Mouse (Mus musculus) MEL (cell line): ENCODE results near the gene Fto. TPM values are rescaled to one million over a fixed set of nuclear protein-coding genes. Genes with fewer than 3 reads are reported as not detected.

Experiments used
- DNase-seq: peaks from one replicate; pipeline ENCODE4 v3.0.0; 2011; ENCODE audit warnings: low read depth, low spot score
- H3K27ac ChIP-seq: 2 replicates; pipeline ENCODE4 v1.5.1; 2012; ENCODE audit warnings: low read depth, mild to moderate bottlenecking, control low read depth, low read length, moderate library complexity; ENCODE audit not compliant: control insufficient read depth
- H3K27me3 ChIP-seq, 2 experiments: fragments of 150-350 bp in 1 of 2; sonication (generic) in 1 of 2; 2 replicates each; pipeline ENCODE4 v1.6.1; 2012; ENCODE audit warnings: low read length in 2 of 2, mild to moderate bottlenecking in 2 of 2, improper control_type of control experiment in 1 of 2, moderate library complexity in 1 of 2; ENCODE audit not compliant: insufficient read depth in 2 of 2, control insufficient read depth in 1 of 2
- H3K36me3 ChIP-seq, 2 experiments: 2 replicates each; pipeline ENCODE4 v1.6.1; 2012 to 2014; ENCODE audit warnings: low read length in 2 of 2, improper control_type of control experiment in 1 of 2, inconsistent platforms in 1 of 2, mild to moderate bottlenecking in 1 of 2; ENCODE audit not compliant: insufficient read depth in 2 of 2, control insufficient read depth in 1 of 2
- H3K4me1 ChIP-seq, 2 experiments: fragments of 150-350 bp in 1 of 2; sonication (generic) in 1 of 2; 2 replicates each; pipeline ENCODE4 v1.6.1; 2012; ENCODE audit warnings: low read length in 2 of 2, improper control_type of control experiment in 1 of 2, mild to moderate bottlenecking in 1 of 2; ENCODE audit not compliant: insufficient read depth in 2 of 2, control insufficient read depth in 1 of 2
- H3K4me3 ChIP-seq, 2 experiments: fragments of 150-350 bp in 1 of 2; sonication (generic) in 1 of 2; 2 replicates each; pipeline ENCODE4 v1.5.1; 2012; ENCODE audit warnings: low read depth in 2 of 2, low read length in 2 of 2, mild to moderate bottlenecking in 2 of 2, moderate library complexity in 2 of 2, control low read depth in 1 of 2, improper control_type of control experiment in 1 of 2; ENCODE audit not compliant: control insufficient read depth in 1 of 2, insufficient read depth in 1 of 2
- H3K79me2 ChIP-seq: 2 replicates; pipeline ENCODE4 v1.6.1; 2012; ENCODE audit warnings: mild to moderate bottlenecking, low read length, moderate library complexity; ENCODE audit not compliant: control insufficient read depth, poor library complexity, insufficient read depth
- H3K9ac ChIP-seq: 2 replicates; pipeline ENCODE4 v1.6.1; 2012; ENCODE audit warnings: low read depth, mild to moderate bottlenecking, control low read depth, low read length, moderate library complexity; ENCODE audit not compliant: control insufficient read depth, poor library complexity, severe bottlenecking
- H3K9me3 ChIP-seq: fragments of 150-350 bp; sonication (generic); replicated peaks from 2 replicates; pipeline ENCODE4 v1.6.1; 2012; ENCODE audit warnings: mild to moderate bottlenecking, low read length, improper control_type of control experiment, moderate library complexity; ENCODE audit not compliant: insufficient read depth
- BHLHE40 ChIP-seq: IDR thresholded peaks from 2 replicates; pipeline ENCODE4 v1.6.1; 2012; ENCODE audit warnings: low read depth, mild to moderate bottlenecking, inconsistent platforms, low read length, improper control_type of control experiment, borderline replicate concordance
- CHD2 ChIP-seq: IDR thresholded peaks from 2 replicates; pipeline ENCODE4 v1.6.1; 2011; ENCODE audit warnings: low read length, improper control_type of control experiment
- CTCF ChIP-seq, 3 experiments: IDR thresholded peaks in 2 of 3; conservative IDR thresholded peaks in 1 of 3; 2 replicates each; pipeline ENCODE4 v1.5.1; 2011 to 2012; ENCODE audit warnings: low read length in 3 of 3, low read depth in 2 of 3, mild to moderate bottlenecking in 2 of 3, improper control_type of control experiment in 1 of 3, inconsistent platforms in 1 of 3, mixed read lengths in 1 of 3, moderate library complexity in 1 of 3; ENCODE audit not compliant: control insufficient read depth in 1 of 3, insufficient read depth in 1 of 3, poor library complexity in 1 of 3, severe bottlenecking in 1 of 3
- ELF1 ChIP-seq: IDR thresholded peaks from 2 replicates; pipeline ENCODE4 v1.6.1; 2014; ENCODE audit warnings: low read depth, mild to moderate bottlenecking, inconsistent platforms, low read length, improper control_type of control experiment, moderate library complexity
- EP300 ChIP-seq, 2 experiments: IDR thresholded peaks; 2 replicates each; pipeline ENCODE4 v1.6.1; 2011; ENCODE audit warnings: improper control_type of control experiment in 2 of 2, low read length in 2 of 2, low read depth in 1 of 2, mild to moderate bottlenecking in 1 of 2
- ETS1 ChIP-seq: IDR thresholded peaks from 2 replicates; pipeline ENCODE4 v1.6.1; 2012; ENCODE audit warnings: low read depth, mild to moderate bottlenecking, inconsistent platforms, low read length, improper control_type of control experiment, moderate library complexity
- KAT2A ChIP-seq: conservative IDR thresholded peaks from 2 replicates; pipeline ENCODE4 v1.6.1; 2012; ENCODE audit warnings: low read depth, low read length, improper control_type of control experiment, inconsistent platforms
- MAFK ChIP-seq: IDR thresholded peaks from 2 replicates; pipeline ENCODE4 v1.6.1; 2011; ENCODE audit warnings: low read depth, mild to moderate bottlenecking, low read length, improper control_type of control experiment, borderline replicate concordance
- MAZ ChIP-seq: IDR thresholded peaks from 2 replicates; pipeline ENCODE4 v1.6.1; 2012; ENCODE audit warnings: low read depth, mild to moderate bottlenecking, inconsistent platforms, low read length, improper control_type of control experiment
- MYB ChIP-seq: IDR thresholded peaks from 2 replicates; pipeline ENCODE4 v1.6.1; 2011; ENCODE audit warnings: mild to moderate bottlenecking, low read depth, low read length, improper control_type of control experiment
- NELFE ChIP-seq: IDR thresholded peaks from 2 replicates; pipeline ENCODE4 v1.6.1; 2011; ENCODE audit warnings: low read depth, low read length, improper control_type of control experiment
- POLR2A ChIP-seq, 2 experiments: IDR thresholded peaks; 2 replicates each; pipeline ENCODE4 v1.6.1; 2011 to 2012; ENCODE audit warnings: low read length in 2 of 2, mild to moderate bottlenecking in 2 of 2, control low read depth in 1 of 2, improper control_type of control experiment in 1 of 2, low read depth in 1 of 2, moderate library complexity in 1 of 2; ENCODE audit not compliant: control insufficient read depth in 1 of 2, insufficient read depth in 1 of 2, poor library complexity in 1 of 2
- POLR2AphosphoS2 ChIP-seq: IDR thresholded peaks from 2 replicates; pipeline ENCODE4 v1.6.1; 2011; ENCODE audit warnings: low read length, improper control_type of control experiment
- POLR2AphosphoS5 ChIP-seq: IDR thresholded peaks from 2 replicates; pipeline ENCODE4 v1.6.1; 2012; ENCODE audit warnings: low read depth, borderline replicate concordance, mild to moderate bottlenecking, inconsistent platforms, low read length, moderate library complexity, mixed read lengths
- RCOR1 ChIP-seq: IDR thresholded peaks from 2 replicates; pipeline ENCODE4 v1.6.1; 2012; ENCODE audit warnings: low read depth, mild to moderate bottlenecking, inconsistent platforms, low read length, improper control_type of control experiment
- TAL1 ChIP-seq: IDR thresholded peaks from 2 replicates; pipeline ENCODE4 v1.6.1; 2012; ENCODE audit warnings: mild to moderate bottlenecking, inconsistent platforms, low read length, moderate library complexity, mixed read lengths
- UBTF ChIP-seq: IDR thresholded peaks from 2 replicates; pipeline ENCODE4 v1.6.1; 2012; ENCODE audit warnings: low read depth, mild to moderate bottlenecking, inconsistent platforms, low read length, improper control_type of control experiment, moderate library complexity, borderline replicate concordance; ENCODE audit not compliant: insufficient read depth
- USF2 ChIP-seq, 2 experiments: IDR thresholded peaks; 2 replicates each; pipeline ENCODE4 v1.6.1; 2011 to 2012; ENCODE audit warnings: improper control_type of control experiment in 2 of 2, low read length in 2 of 2, borderline replicate concordance in 1 of 2, inconsistent platforms in 1 of 2, low read depth in 1 of 2, mild to moderate bottlenecking in 1 of 2; ENCODE audit not compliant: insufficient read depth in 1 of 2
- ZC3H11A ChIP-seq: IDR thresholded peaks from 2 replicates; pipeline ENCODE4 v1.6.1; 2012; ENCODE audit warnings: low read depth, mild to moderate bottlenecking, inconsistent platforms, low read length, improper control_type of control experiment
- polyA plus RNA-seq, 2 experiments: library from polyadenylated mRNA; stranded (reverse) in 1 of 2; unstranded in 1 of 2; fragments of >175 nt in 1 of 2; fragments of >200 nt in 1 of 2; gene quantifications; 2 replicates each; pipeline versions ENCODE4 v1.2.1 to v1.2.4; 2012; ENCODE audit warnings: low replicate concordance in 2 of 2, low read depth in 1 of 2; ENCODE audit not compliant: insufficient read length in 2 of 2, insufficient read depth in 1 of 2, missing spikeins in 1 of 2
- total RNA-seq: library from RNA; depleted of rRNA; stranded (reverse); fragments of 300-350 nt; gene quantifications from 2 replicates; pipeline ENCODE4 v1.2.3, GENCODE M21; 2012

Fto gene
- total and polyA plus RNA-seq, 3 experiments: 13.5 to 41.1 TPM; not detected in 1

DNA sequence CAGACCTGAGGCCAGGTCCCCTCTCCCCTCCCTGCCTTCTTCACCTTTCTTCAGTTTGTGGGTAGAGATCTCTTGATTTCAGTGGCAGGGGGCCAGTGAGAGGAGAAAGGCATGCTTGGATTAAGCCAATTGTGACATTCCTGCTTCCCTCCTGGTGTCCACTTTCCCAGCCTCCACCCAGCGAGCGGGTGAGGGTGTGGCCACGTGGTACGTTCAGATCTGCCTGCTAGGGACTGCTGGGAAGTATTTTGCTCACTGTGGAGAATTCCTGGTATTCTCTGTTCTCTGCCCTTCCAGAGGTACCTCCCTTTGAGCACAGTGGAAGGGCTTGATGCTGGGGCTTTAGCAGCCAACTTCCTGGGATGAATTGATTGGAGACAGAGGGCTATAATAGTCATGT is 259.3 kb downstream of the Fto start:
- DNase-seq: no peak
- no peaks in the 10 kb centered on the region for H3K79me2 ChIP-seq
- no peak for TF ChIP-seq MYB
- H3K4me3 ChIP-seq: no peak overlapping the region
- H3K27me3 ChIP-seq: no peaks in the 10 kb centered on the region
- no peak overlapping the region for H3K27ac ChIP-seq
- peaks cover 0 to 8% of the 10 kb centered on the region in 2 experiments; a peak in 2 of 4 replicates for H3K36me3 ChIP-seq
- H3K9me3 ChIP-seq: no peaks in the 10 kb centered on the region
- H3K4me1 ChIP-seq: peaks cover 0 to 4% of the 10 kb centered on the region in 2 experiments; a peak in 3 of 4 replicates
- H3K9ac ChIP-seq: no peak overlapping the region

DNA sequence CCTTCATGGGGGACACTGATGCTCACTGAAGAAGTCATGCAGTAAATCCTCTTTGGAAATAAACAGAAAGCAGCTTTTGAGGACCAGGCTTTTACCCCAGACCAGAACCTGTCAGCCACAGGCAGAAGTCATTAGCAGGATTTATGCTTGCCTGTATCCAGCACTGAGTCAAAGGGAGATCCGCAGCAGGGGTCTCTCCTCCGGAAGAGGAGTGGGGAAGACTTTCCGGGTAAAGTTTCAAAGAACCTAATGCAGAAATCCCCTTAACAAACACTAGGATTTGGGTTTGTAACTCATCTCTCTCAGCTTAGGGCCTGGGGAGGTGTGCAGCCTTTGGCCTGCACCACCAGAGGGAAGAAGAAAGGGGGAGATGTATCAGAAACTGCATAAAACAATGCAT is 262.3 kb downstream of the Fto start:
- Histone ChIP-seq H3K9me3 (no peaks in the 10 kb centered on the region), H3K9ac (no peak overlapping the region)

DNA sequence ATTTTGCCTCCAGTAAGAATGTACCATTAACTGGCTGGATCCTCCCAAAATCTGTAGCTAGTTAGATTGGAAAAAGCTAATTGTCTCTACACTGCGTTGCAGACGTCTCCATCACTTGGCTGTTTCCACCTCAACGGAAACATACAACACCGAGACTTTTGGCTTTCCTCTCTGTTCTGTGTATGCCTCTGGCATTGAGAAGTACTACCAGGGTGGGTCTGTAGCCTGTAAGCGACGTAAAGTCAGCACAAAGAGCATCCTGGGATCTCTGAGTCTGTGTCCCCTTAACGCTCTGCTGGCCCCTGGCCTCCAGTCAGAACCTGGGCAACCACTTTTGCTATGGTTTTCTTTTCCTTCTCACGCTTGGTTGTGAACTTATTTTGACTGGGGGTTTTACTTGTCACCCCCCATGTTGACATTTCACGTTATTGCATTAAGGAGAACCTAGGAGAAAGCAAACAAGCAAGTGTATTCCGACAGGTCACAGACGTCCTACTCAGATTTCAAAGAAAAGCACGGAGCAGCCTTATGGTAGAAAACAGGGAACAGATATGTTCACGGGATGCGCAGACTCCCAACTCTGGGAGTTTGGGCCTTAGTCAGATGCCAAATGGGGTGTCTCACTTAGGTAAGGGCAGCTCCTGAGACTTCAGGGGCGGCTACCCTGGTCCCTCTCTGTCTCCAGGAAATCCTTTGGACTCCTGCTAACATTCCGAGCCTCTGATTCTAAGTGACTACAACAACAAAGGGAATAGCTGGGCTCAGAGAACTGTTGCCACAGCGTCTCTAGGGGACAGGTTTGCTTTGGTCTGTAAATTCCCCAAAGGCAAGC is 263.0 kb downstream of the Fto start:
- DNase-seq: no peak
- Histone ChIP-seq H3K27ac (no peak overlapping the region), H3K9me3 (no peaks in the 10 kb centered on the region), H3K79me2 (no peaks in the 10 kb centered on the region), H3K36me3 (peaks cover 0 to 8% of the 10 kb centered on the region in 2 experiments; a peak in 2 of 4 replicates), H3K9ac (no peak overlapping the region), H3K27me3 (no peaks in the 10 kb centered on the region), H3K4me3 (no peak overlapping the region), H3K4me1 (peaks cover 0 to 6% of the 10 kb centered on the region in 2 experiments; a peak in 3 of 4 replicates)
- TF ChIP-seq ZC3H11A: no peak
- no peak for TF ChIP-seq USF2 (IDR thresholded peaks at IDR 0.05; ENCODE audit: borderline replicate concordance in 1 of 2, insufficient read depth in 1 of 2, low read depth in 1 of 2, low read length in 2 of 2)
- TF ChIP-seq NELFE: no peak
- no peak for TF ChIP-seq ELF1
- TF ChIP-seq RCOR1: no peak
- TF ChIP-seq UBTF: no peak
- TF ChIP-seq EP300 (IDR thresholded peaks at IDR 0.05; ENCODE audit: low read depth in 1 of 2, low read length in 2 of 2): no peak
- TF ChIP-seq MAZ: no peak
- no peak for TF ChIP-seq POLR2A (IDR thresholded peaks at IDR 0.05; ENCODE audit: control insufficient read depth in 1 of 2, insufficient read depth in 1 of 2, low read depth in 1 of 2, low read length in 2 of 2, poor library complexity in 1 of 2)
- no peak for TF ChIP-seq POLR2AphosphoS5
- TF ChIP-seq POLR2AphosphoS2: no peak

More for the DNA sequence above, 262.3 kb downstream of the Fto start:
- TF ChIP-seq ZC3H11A (no peak), POLR2AphosphoS5 (no peak), TAL1 (no peak), ELF1 (no peak), CHD2 (no peak), KAT2A (no peak), ETS1 (no peak), POLR2A (IDR thresholded peaks at IDR 0.05; ENCODE audit: control insufficient read depth in 1 of 2, insufficient read depth in 1 of 2, low read depth in 1 of 2, low read length in 2 of 2, poor library complexity in 1 of 2) (no peak), CTCF (IDR thresholded peaks at IDR 0.05 in 2 of 3, conservative IDR thresholded peaks at IDR 0.05 in 1 of 3; ENCODE audit: control insufficient read depth in 1 of 3, insufficient read depth in 1 of 3, low read depth in 2 of 3, low read length in 3 of 3, poor library complexity in 1 of 3, severe bottlenecking in 1 of 3) (no peak), BHLHE40 (no peak), MAFK (no peak)
- TF ChIP-seq, all 39 proteins: peak for 0
- no peaks in the 10 kb centered on the region for H3K27me3 ChIP-seq
- no peaks in the 10 kb centered on the region for H3K79me2 ChIP-seq
- H3K27ac ChIP-seq: no peak overlapping the region
- peaks cover 0 to 6% of the 10 kb centered on the region in 2 experiments; a peak in 3 of 4 replicates for H3K4me1 ChIP-seq
- H3K36me3 ChIP-seq: peaks cover 0 to 8% of the 10 kb centered on the region in 2 experiments; a peak in 2 of 4 replicates
- no peak for DNase-seq
- H3K4me3 ChIP-seq: no peak overlapping the region
